Mouse (Mus musculus): Measurements from ENCODE around the gene Olfr342.

Gene Olfr342

DNA sequence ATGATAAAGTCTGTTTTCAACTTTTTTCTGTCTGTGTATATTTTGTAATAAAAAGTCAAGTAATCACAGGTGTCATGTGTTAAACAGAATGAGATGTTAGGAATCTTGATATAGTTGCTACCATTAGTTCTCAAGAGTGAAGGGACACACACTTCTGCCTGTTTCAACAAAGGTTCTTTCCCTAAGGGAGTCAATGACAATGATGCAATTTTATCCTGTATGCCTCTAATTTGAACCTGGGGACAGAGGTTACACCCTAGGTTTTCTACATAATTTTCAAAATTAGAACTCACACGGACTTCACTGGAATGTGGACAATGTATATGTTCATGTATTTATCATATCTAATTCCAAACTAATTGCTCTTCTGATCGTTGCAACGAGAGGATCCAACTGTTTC is at the start of gene Olfr342:
TSS of gene Olfr342 (plus strand) at position 301 of the 400 bp plus-strand sequence.
- DNase-seq = no peak

DNA sequence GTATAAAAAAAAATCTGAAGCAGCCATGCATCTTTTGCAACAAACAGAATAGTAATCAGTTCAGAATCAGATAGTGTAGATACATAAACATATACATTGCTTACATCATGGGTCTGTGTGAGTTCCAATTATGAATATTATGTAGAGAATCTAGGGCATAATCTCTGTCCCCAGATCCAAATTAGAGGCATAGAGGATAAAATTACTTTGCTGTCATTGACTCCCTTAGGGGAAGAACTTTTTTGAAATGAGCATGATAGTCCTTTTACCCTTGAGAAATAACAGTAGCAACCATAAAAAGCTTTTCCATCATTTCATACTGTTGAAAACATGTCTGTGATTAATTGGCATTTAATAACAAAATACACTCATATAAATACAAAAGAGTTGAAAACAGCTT is 42.4 kb upstream of the Olfr342 start, which contains the start of gene Olfr341:
TSS of gene Olfr341 (minus strand) at position 101 of the 400 bp plus-strand sequence.
- no peak for DNase-seq

DNA sequence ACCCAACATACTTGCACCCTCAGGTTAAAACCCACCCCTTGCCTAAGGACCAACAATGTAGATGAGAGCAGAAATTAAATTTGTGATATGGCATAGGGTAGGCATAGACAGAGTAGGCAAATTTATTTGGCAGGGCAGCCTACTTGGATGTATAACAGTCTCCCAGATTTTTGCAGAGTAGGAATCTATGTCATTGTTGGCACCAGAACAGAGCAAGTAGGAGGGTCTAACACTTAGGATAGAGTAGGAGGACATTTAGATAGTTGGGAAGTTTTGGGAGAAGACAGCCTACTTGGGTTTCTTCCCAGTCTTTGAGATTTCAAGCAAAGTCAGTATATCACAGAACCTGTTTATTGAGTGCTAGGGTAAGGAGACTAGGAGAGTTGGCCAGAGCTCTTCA is 40.4 kb downstream of the Olfr342 start:
- DNase-seq = no peak

DNA sequence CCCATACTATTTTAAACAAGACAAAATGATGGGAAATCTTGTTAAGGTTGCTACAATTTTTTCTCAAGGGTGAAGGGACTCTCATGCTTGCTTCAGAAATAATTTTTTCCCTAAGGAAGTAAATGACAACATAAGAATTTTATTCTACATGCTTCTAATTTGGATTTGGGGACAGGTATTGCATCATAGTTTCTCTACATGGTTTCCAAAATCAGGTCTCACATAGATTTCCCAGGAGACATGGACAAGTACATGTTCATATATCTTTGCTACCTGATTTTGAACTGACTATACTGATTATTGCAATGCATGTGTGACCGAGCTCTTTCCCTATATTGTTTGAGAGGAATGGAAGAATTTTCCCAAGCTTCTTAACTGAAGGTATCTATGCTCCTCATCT is 41.6 kb downstream of the Olfr342 start, which contains the start of gene Olfr344:
TSS of gene Olfr344 (plus strand) at position 301 of the 400 bp plus-strand sequence.
- DNase-seq = no peak

DNA sequence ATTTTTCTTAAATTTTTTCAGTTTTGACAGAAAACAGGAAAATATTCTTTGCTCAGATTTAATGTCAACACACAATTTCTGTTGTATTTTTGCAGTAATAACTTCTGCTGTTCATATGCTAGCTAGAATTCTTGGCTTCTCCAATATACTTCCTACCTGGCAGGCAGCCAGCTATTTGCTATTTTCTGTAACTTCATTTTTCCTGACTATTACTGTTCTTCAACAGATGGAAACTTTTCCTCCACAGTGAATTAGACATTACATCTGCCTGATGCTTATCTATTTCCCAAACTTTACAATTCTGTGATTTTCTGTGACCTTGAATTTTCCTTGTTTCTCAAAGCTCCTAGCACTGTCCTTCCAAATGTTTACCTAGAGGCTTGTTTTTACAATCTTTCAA is 42.2 kb downstream of the Olfr342 start:
- DNase-seq = no peak

DNA sequence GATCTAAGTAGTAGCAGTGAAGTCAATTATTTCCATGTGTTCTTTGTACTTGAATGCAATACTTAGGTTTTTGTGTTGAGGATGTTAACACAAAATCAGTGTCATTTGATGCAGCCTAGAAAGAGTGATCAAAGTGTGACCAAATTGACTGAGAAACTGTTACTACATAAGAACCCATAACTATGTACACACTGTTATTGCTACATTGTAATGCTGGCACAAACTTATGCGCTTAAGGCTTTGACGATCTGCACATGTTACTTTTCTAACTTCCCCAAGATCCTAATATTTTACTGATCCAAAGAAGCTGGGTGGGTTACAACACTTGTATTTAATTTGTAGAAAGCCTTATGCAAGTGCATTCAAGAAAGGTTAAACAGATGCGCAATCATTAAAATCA is 43.0 kb downstream of the Olfr342 start:
- DNase-seq = no peak
